Mouse (Mus musculus): ENCODE results near the gene Gm13275.
"Not testable (repeated sequence)": the region's sequence is repeated elsewhere in the genome, so short reads cannot be mapped to it uniquely, and the experiment has no call there.

The Gm13275 gene

GRCm38 (mm10) chr4:88797097-88797496 is 2.8 kb downstream of the Gm13275 start, which contains the start of gene Gm13279:
Gene Gm13279 (plus strand): TSS chr4:88797397.
- DNase-seq (ENCODE audit: low read depth, low spot score): not testable (repeated sequence)

- DNase-seq (ENCODE audit: low read depth, low spot score): not testable (repeated sequence)
Observed at GRCm38 (mm10) chr4:88799365-88799764, 5.1 kb downstream of the Gm13275 start, which contains the start of gene Gm13285. Gene Gm13285 (plus strand): TSS chr4:88799665.

- not testable (repeated sequence) for DNase-seq (ENCODE audit: low read depth, low spot score)
Observed at GRCm38 (mm10) chr4:88802954-88803353, 8.7 kb downstream of the Gm13275 start, which contains the start of gene Gm13287. Gene Gm13287 (plus strand): TSS chr4:88803254.

- not testable (repeated sequence) for DNase-seq (ENCODE audit: low read depth, low spot score)
Observed at GRCm38 (mm10) chr4:88805231-88805630, 10.9 kb downstream of the Gm13275 start, which contains the start of gene Gm13288. Gene Gm13288 (plus strand): TSS chr4:88805531.

- DNase-seq (ENCODE audit: low read depth, low spot score): not testable (repeated sequence)
Observed at GRCm38 (mm10) chr4:88805761-88806160, 11.5 kb downstream of the Gm13275 start.

GRCm38 (mm10) chr4:88815928-88816327 is 21.6 kb downstream of the Gm13275 start, which contains the start of gene Ifna7:
Gene Ifna7 (plus strand): TSS chr4:88816228.
- no peak for DNase-seq (ENCODE audit: low read depth, low spot score)

GRCm38 (mm10) chr4:88819659-88820058 is 25.4 kb downstream of the Gm13275 start, which contains the start of gene Ifna11:
Gene Ifna11 (plus strand): TSS chr4:88819959.
- DNase-seq (ENCODE audit: low read depth, low spot score): no peak

- DNase-seq (ENCODE audit: low read depth, low spot score): no peak
Observed at GRCm38 (mm10) chr4:88822995-88823394, 28.7 kb downstream of the Gm13275 start.

- not testable (repeated sequence) for DNase-seq (ENCODE audit: low read depth, low spot score)
Observed at GRCm38 (mm10) chr4:88827116-88827515, 32.8 kb downstream of the Gm13275 start, which contains the start of gene Ifna6. Gene Ifna6 (plus strand): TSS chr4:88827416.

- DNase-seq (ENCODE audit: low read depth, low spot score): peak; percentile 9
Observed at GRCm38 (mm10) chr4:88830523-88830922, 36.2 kb downstream of the Gm13275 start.

- not testable (repeated sequence) for DNase-seq (ENCODE audit: low read depth, low spot score)
Observed at GRCm38 (mm10) chr4:88835225-88835624, 40.9 kb downstream of the Gm13275 start, which contains the start of gene Ifna5. Gene Ifna5 (plus strand): TSS chr4:88835525.

- no peak for DNase-seq (ENCODE audit: low read depth, low spot score)
Observed at GRCm38 (mm10) chr4:88838828-88839227, 44.5 kb downstream of the Gm13275 start.

- DNase-seq (ENCODE audit: low read depth, low spot score): no peak
Observed at GRCm38 (mm10) chr4:88840058-88840457, 45.8 kb downstream of the Gm13275 start.

GRCm38 (mm10) chr4:88841438-88841911 is 47.2 kb downstream of the Gm13275 start, which contains the start of gene Ifna4:
Gene Ifna4 (plus strand): TSS chr4:88841861.
- DNase-seq (ENCODE audit: low read depth, low spot score): no peak

Measured in ES-CJ7 (cell line).